Mouse (Mus musculus) liver, embryonic 11.5 days (tissue): ENCODE measurements around the gene Hrg. TPM values are rescaled to one million over a fixed set of nuclear protein-coding genes. Genes with fewer than 3 reads are reported as not detected.
"Not testable (repeated sequence)": the region's sequence is repeated elsewhere in the genome, so short reads cannot be mapped to it uniquely, and the experiment has no call there.

Experiments used
- ATAC-seq: fragments of 200-750 bp; cut with Nextera tagmentation; replicated peaks from 2 replicates; pipeline ENCODE4 v1.8.0; 2017; ENCODE audit warnings: moderate number of reproducible peaks, mild to moderate bottlenecking, moderate TSS enrichment, moderate library complexity; ENCODE audit not compliant: low FRiP score
- DNase-seq: peaks from one replicate; pipeline ENCODE4 v3.0.0-alpha.2; 2017; ENCODE audit warnings: low spot score
- H3K27ac ChIP-seq: fragments of 300-500 bp; sonication (generic); 2 replicates; pipeline ENCODE4 v1.5.1; 2014; ENCODE audit warnings: mild to moderate bottlenecking, low read depth, low read length, control low read depth
- H3K27me3 ChIP-seq: fragments of 300-500 bp; sonication (generic); replicated peaks from 2 replicates; pipeline ENCODE4 v1.6.1; 2014; ENCODE audit warnings: low read length, mixed read lengths; ENCODE audit not compliant: control insufficient read depth, insufficient read depth
- H3K36me3 ChIP-seq: fragments of 300-500 bp; sonication (generic); 2 replicates; pipeline ENCODE4 v1.6.1; 2014; ENCODE audit warnings: mild to moderate bottlenecking, low read length, moderate library complexity, mixed read lengths; ENCODE audit not compliant: control insufficient read depth, insufficient read depth
- H3K4me1 ChIP-seq: fragments of 300-500 bp; sonication (generic); replicated peaks from 2 replicates; pipeline ENCODE4 v1.6.1; 2014; ENCODE audit warnings: low read length, mixed read lengths; ENCODE audit not compliant: control insufficient read depth, insufficient read depth
- H3K4me2 ChIP-seq: fragments of 300-500 bp; sonication (generic); 2 replicates; pipeline ENCODE4 v1.6.1; 2014; ENCODE audit warnings: mild to moderate bottlenecking, control low read depth, moderate library complexity
- H3K4me3 ChIP-seq: fragments of 300-500 bp; sonication (generic); 2 replicates; pipeline ENCODE4 v1.5.1; 2014; ENCODE audit warnings: low read depth, low read length, control low read depth
- H3K9ac ChIP-seq: fragments of 300-500 bp; sonication (generic); 2 replicates; pipeline ENCODE4 v1.6.1; 2014; ENCODE audit warnings: low read depth, low read length, control low read depth
- H3K9me3 ChIP-seq: fragments of 300-500 bp; sonication (generic); 2 replicates; pipeline ENCODE4 v1.6.1; 2016; ENCODE audit warnings: low read length, inconsistent platforms, mixed read lengths; ENCODE audit not compliant: control insufficient read depth
- WGBS: fragments of 180-500 bp; shearing (Covaris S2); extraction: QIAGEN DNeasy Blood & Tissue Kit; methylation state at CpG from one replicate; pipeline ENCODE4 v1.1.7; 2014; 5-methylcytosine and 5-hydroxymethylcytosine counted together
- polyA plus RNA-seq: library from polyadenylated mRNA; unstranded; fragments of >200 nt; fragmentation: Nextera tagmentation; extraction: Ambion mirVana; gene quantifications from 2 replicates; pipeline ENCODE4 v1.2.1, GENCODE M21; 2014

The Hrg gene
- polyA plus RNA-seq, 1 experiment from 2014 or later = 0.22 TPM

DNA sequence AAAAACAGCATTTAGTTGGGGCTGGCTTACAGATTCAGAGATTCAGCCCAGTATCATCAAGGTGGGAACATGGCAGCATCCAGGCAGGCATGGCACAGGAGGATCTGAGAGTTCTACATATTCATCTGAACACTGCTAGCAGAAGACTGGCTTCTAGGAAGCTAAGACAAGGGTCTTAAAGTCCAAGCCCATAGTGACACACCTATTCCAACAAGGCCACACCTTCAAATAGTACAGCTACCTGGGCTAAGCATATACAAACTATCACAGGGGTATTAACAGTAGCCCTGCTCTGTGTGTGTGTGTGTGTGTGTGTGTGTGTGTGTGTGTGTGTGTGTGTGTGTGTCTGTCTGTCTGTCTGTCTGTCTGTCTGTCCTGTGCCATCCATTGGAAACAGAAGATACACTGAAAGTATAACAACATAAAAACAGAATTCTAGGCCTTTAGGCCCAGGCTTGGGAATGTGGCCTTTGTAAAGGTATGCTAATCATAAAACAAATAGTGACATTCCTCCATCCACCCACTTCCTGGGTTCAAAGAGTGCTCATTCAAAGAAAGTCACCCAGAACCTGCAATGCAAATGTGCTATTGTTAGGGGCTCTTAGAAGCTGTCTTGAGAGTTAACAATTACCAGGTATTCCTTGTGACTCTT, 8.9 kb upstream of the Hrg start:
- H3K27me3 ChIP-seq, H3K4me2 ChIP-seq, ATAC-seq, DNase-seq, H3K4me1 ChIP-seq, H3K4me3 ChIP-seq, H3K36me3 ChIP-seq, H3K27ac ChIP-seq, H3K9me3 ChIP-seq, H3K9ac ChIP-seq: not testable (repeated sequence)

DNA sequence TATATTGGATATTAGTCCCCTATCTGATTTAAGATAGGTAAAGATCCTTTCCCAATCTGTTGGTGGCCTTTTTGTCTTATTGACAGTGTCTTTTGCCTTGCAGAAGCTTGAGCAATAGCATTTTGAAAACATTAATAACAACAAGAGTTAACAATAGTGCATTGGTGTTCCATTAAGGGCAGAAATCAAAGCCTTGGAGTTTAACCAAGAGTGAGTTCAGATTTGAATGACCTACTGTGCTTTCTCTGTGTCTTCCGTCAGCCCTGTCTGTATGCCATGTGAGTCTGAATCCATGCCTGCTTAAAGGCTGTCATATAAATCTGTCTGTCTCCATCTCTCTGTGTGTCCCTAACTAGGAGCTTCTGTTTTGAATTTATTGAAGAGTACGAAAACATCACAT, 3.5 kb upstream of the Hrg start:
- WGBS = 80% methylated on average over 2 of the region's 2 CpGs
- DNase-seq (no peak), ATAC-seq (no peak)
- Histone ChIP-seq H3K4me1 (no peaks in the 10 kb centered on the region), H3K9ac (no peak overlapping the region), H3K27ac (no peak overlapping the region), H3K4me2 (no peak overlapping the region), H3K9me3 (no peaks in the 10 kb centered on the region), H3K27me3 (no peaks in the 10 kb centered on the region), H3K4me3 (no peak overlapping the region), H3K36me3 (no peaks in the 10 kb centered on the region)

DNA sequence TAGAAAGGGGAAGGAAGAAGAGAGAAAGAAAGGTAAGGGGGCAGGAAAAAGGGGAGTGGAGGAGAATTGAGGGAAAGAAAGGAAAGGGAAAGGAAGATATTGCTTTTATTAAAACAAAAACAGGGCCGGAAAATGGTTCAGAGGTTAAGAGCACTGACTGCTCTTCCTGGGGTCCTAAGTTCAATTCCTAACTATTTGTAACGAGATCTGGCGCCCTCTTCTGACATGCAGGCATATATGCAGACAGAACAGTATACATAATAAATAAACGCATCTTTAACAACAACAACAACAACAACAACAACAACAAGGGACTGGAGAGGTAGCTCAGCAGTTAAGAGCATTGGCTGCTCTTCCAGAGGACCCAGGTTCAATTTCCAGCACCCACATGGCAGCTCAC, 2.2 kb downstream of the Hrg start:
- H3K27me3 ChIP-seq = no peaks in the 10 kb centered on the region
- no peak overlapping the region for H3K27ac ChIP-seq
- H3K4me1 ChIP-seq = no peaks in the 10 kb centered on the region
- no peak overlapping the region for H3K9ac ChIP-seq
- DNase-seq = no peak
- no peaks in the 10 kb centered on the region for H3K36me3 ChIP-seq
- no peak overlapping the region for H3K4me3 ChIP-seq
- WGBS = 28% methylated on average over 4 of the region's 4 CpGs
- H3K9me3 ChIP-seq = no peaks in the 10 kb centered on the region
- no peak overlapping the region for H3K4me2 ChIP-seq
- no peak for ATAC-seq

DNA sequence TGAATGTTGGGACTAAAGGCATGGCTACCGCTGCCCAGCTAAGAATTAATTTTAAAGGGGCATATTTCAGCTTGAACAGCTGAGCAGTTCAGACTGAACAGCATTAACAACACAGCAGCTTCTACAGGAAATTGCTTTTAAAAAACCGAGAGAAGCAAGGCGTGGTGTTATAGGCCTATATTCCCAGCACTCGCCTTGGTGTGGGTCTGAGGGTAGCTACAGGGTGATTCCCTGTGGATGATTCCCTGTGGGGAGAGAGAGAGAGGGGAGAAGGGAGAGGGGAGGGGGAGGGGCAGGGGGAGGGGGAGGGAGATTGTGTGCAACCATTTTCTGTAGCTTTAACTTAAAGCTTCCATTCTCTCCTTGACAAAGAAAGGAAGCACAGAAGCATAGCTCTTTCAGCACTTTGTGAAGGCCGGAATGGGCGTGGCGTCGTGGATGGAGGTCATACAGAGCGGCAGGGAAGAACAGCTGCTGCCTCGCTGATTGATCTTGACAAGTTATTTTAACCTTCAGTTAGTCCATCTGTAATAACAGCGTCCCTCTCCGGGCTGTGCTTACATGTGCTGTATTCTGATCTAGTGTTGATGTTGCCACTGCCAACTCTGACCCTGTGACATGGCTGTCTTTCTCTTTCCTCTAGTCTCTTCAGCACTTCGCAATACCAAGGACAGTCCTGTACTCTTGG, 4.7 kb downstream of the Hrg start:
- no peaks in the 10 kb centered on the region for H3K36me3 ChIP-seq
- 69% methylated on average over 13 of the region's 13 CpGs for WGBS

DNA sequence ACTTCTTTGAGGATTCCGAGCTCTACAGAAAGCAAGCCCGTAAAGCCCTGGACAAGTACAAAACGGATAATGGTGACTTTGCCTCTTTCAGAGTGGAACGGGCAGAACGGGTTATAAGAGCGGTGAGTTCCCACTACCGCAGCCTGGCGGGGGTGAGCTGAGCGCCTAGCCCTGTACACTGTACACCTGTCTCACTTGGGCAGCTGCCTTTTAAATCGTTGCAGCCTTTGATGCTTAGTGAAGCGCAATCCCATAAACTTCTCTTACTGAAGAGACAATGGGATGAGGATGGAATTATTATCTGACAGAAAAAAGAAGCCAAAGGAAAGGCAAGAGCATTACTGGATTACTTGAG, 5.2 kb downstream of the Hrg start:
- Histone ChIP-seq H3K9ac (no peak overlapping the region), H3K9me3 (no peaks in the 10 kb centered on the region), H3K27me3 (no peaks in the 10 kb centered on the region), H3K4me3 (no peak overlapping the region), H3K4me2 (no peak overlapping the region), H3K36me3 (no peaks in the 10 kb centered on the region), H3K27ac (no peak overlapping the region), H3K4me1 (no peaks in the 10 kb centered on the region)
- WGBS = 88% methylated on average over 11 of the region's 11 CpGs
- DNase-seq (no peak), ATAC-seq (no peak)

More for the DNA sequence above, 4.7 kb downstream of the Hrg start:
- Histone ChIP-seq H3K9me3 (no peaks in the 10 kb centered on the region), H3K27me3 (no peaks in the 10 kb centered on the region), H3K4me2 (no peak overlapping the region), H3K27ac (no peak overlapping the region), H3K4me1 (no peaks in the 10 kb centered on the region), H3K4me3 (no peak overlapping the region), H3K9ac (no peak overlapping the region)
- ATAC-seq (no peak), DNase-seq (no peak)

DNA sequence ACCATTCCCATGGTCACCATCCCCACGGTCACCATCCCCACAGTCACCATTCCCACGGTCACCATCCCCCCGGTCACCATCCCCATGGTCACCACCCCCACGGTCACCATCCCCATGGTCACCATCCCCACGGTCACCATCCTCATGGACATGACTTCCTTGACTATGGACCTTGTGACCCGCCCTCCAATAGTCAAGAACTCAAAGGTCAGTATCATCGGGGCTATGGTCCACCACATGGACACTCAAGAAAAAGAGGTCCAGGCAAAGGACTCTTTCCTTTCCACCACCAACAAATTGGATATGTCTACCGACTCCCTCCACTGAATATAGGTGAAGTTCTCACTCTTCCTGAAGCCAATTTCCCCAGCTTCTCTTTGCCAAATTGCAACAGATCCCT, 10.2 kb downstream of the Hrg start:
- 90% methylated on average over 8 of the region's 8 CpGs for WGBS
- Histone ChIP-seq H3K9ac (no peak overlapping the region), H3K27me3 (no peaks in the 10 kb centered on the region), H3K9me3 (no peaks in the 10 kb centered on the region), H3K36me3 (no peaks in the 10 kb centered on the region), H3K4me1 (no peaks in the 10 kb centered on the region), H3K4me2 (no peak overlapping the region), H3K4me3 (no peak overlapping the region), H3K27ac (no peak overlapping the region)
- DNase-seq (no peak), ATAC-seq (no peak)

DNA sequence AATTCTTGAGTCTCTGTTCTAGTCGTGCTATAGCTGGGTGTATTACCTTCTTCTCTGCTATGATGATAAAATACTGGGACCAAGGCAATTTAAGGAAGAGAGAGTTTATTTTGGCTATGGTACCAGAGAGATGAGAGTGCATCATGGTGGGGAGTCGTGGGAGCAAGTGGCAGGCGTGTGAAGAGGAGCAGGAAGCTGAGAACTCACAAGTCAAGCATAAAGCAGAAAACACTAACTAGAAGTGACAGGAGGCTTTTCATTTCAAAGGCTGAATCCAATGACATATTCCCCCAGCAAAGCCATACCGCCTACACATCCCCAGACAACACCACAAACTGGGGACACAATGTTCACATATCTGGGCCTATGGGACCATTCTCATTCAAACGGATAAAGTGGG, 11.4 kb downstream of the Hrg start:
- Histone ChIP-seq H3K9ac (no peak overlapping the region), H3K4me3 (no peak overlapping the region), H3K27me3 (no peaks in the 10 kb centered on the region), H3K4me2 (no peak overlapping the region), H3K4me1 (no peaks in the 10 kb centered on the region), H3K36me3 (no peaks in the 10 kb centered on the region), H3K9me3 (no peaks in the 10 kb centered on the region), H3K27ac (no peak overlapping the region)
- 73% methylated on average over 5 of the region's 5 CpGs for WGBS
- ATAC-seq (no peak), DNase-seq (no peak)

DNA sequence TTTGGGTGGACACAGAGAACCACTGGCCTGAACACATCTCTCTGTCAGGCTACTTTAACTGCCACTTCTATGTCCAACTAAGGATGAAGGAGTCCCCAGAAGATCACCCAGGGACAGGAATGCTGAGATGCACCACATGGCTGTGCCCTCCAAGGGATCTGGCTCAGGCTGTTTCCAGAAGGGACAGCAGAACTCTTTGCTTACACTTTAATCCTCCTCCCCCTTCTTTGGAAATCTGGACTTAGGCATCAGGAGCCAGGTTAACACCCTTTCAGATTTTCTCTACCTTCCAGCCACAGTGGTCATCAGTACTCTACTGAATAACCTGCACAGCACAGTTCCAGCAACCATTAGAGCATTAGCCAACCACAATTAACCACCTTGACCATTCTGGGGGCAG, 12.4 kb downstream of the Hrg start:
- H3K4me1 ChIP-seq = no peaks in the 10 kb centered on the region
- ATAC-seq (no peak), DNase-seq (no peak)
- H3K36me3 ChIP-seq = no peaks in the 10 kb centered on the region
- no peak overlapping the region for H3K4me2 ChIP-seq
- no peaks in the 10 kb centered on the region for H3K27me3 ChIP-seq
- no peak overlapping the region for H3K27ac ChIP-seq
- no peaks in the 10 kb centered on the region for H3K9me3 ChIP-seq
- H3K4me3 ChIP-seq = no peak overlapping the region
- H3K9ac ChIP-seq = no peak overlapping the region

DNA sequence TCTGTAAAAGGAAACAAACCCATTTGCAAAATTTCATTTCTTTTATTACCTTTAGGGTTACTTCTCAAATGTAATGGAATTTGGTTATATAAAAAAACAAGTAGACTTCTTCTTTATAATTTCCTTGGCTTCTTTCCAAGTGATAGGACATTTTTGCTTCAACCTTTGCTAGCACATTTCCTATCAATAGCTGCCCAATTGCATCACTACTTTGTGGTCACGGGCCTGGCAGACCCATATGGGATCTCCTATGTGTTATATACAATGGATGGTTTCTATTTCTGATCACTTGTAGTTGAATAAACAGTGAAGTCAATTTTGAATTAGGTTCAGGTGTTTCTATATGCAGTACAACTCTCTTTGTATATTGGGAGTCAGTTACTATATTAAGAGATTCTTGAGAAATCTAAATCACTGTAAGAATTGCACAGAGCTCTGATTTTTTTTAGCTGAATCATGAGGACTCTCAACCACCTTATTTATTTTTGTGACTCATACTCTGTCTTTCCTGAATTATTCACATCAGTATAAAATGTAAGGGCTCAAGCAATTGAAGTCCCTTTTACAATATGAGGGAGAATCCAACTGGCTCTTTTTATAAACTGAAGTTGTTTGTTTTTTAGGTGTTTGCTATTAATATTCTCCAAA, 16.6 kb downstream of the Hrg start:
- H3K27ac ChIP-seq = no peak overlapping the region
- ATAC-seq (no peak), DNase-seq (no peak)
- H3K9me3 ChIP-seq = no peaks in the 10 kb centered on the region
- no peak overlapping the region for H3K4me2 ChIP-seq
- H3K36me3 ChIP-seq = no peaks in the 10 kb centered on the region
- H3K4me1 ChIP-seq = no peaks in the 10 kb centered on the region
- 49% methylated on average over 1 of the region's 1 CpGs for WGBS
- no peak overlapping the region for H3K9ac ChIP-seq
- no peak overlapping the region for H3K4me3 ChIP-seq
- H3K27me3 ChIP-seq = no peaks in the 10 kb centered on the region
